Mouse (Mus musculus): Measurements from ENCODE around the gene Ost4. TPM values are rescaled to one million over a fixed set of nuclear protein-coding genes. Genes with fewer than 3 reads are reported as not detected.

Gene Ost4
- polyA plus RNA-seq, 1 experiment, result 422 TPM

DNA sequence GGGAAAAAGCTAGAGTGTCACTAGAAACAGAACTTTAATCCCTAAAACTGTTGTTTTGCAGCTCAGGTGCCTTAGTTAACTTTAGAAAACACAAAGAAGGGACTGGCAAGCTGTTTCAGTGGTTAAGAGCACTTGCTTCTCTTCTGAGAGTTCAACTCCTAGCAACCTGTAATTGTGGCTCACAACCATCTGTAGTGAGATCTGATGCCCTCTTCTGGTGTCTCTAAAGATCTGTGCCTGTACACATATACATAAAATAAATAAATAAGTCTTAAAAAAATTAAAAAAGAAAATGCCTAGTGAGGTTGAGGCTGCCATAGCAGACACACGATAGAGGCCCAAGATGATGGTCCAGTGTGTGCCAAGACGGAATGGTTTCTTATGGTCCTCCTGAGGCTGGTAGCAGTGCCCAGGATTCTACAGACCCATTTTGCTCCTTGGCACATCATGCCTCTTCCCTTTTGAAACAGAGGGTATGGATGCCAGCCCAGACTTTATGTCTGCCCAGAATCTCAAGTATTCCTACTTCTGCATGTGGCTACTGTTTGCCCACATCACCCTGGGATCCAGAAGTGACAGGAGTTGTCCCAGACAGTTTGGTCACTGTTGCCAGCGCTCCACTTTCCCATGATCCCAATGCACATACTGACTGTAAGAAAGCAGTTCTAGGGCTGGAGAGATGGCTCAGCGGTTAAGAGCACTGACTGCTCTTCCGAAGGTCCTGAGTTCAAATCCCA, 27.3 kb upstream of the Ost4 start:
- no peak for DNase-seq
- no peak overlapping the region for H3K27ac ChIP-seq (ENCODE audit: insufficient read depth, low read depth, low read length)
- no peaks in the 10 kb centered on the region for H3K36me3 ChIP-seq (ENCODE audit: control insufficient read depth, insufficient read depth, low read length)
- no peak for TF ChIP-seq CTCF (conservative IDR thresholded peaks at IDR 0.05; ENCODE audit: insufficient read depth, insufficient read length, low read depth, low read length)
- no peak for TF ChIP-seq POLR2A (IDR thresholded peaks at IDR 0.05; ENCODE audit: low read depth, low read length)
- WGBS, result 89% methylated on average over 5 of the region's 5 CpGs
- no peak overlapping the region for H3K4me3 ChIP-seq (ENCODE audit: insufficient read depth, low read depth, low read length)
- no peaks in the 10 kb centered on the region for H3K27me3 ChIP-seq (replicated peaks; ENCODE audit: control insufficient read depth, insufficient read depth, low read length)
- no peaks in the 10 kb centered on the region for H3K4me1 ChIP-seq (ENCODE audit: control insufficient read depth, insufficient read depth, low read length)

DNA sequence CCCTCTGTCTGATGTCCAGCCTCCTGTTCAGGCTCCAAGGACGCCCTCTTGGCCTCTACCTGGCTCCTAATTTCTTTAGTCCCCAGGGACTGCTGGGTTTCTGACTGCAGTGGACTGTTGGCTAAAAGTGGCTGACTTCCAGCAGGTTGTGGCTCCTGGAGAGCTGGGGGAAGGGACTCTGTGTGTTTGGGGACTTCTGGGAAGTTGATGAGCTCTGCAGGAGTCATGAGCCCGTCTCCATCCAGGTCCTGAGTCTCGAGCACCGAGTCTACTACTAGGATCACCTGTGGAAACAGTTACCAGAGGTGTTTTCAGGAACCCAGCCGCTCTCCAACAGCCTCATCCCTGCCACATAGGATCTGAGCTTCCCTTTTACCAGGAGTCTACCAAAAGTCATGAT, 26.1 kb upstream of the Ost4 start:
- WGBS, result 69% methylated on average over 5 of the region's 5 CpGs
- H3K27me3 ChIP-seq (replicated peaks; ENCODE audit: control insufficient read depth, insufficient read depth, low read length), result no peaks in the 10 kb centered on the region
- DNase-seq, result no peak
- H3K4me3 ChIP-seq (ENCODE audit: insufficient read depth, low read depth, low read length), result no peak overlapping the region
- H3K27ac ChIP-seq (ENCODE audit: insufficient read depth, low read depth, low read length), result no peak overlapping the region
- no peaks in the 10 kb centered on the region for H3K4me1 ChIP-seq (ENCODE audit: control insufficient read depth, insufficient read depth, low read length)
- H3K36me3 ChIP-seq (ENCODE audit: control insufficient read depth, insufficient read depth, low read length), result no peaks in the 10 kb centered on the region
- TF ChIP-seq POLR2A (IDR thresholded peaks at IDR 0.05; ENCODE audit: low read depth, low read length) (no peak), CTCF (conservative IDR thresholded peaks at IDR 0.05; ENCODE audit: insufficient read depth, insufficient read length, low read depth, low read length) (no peak)

DNA sequence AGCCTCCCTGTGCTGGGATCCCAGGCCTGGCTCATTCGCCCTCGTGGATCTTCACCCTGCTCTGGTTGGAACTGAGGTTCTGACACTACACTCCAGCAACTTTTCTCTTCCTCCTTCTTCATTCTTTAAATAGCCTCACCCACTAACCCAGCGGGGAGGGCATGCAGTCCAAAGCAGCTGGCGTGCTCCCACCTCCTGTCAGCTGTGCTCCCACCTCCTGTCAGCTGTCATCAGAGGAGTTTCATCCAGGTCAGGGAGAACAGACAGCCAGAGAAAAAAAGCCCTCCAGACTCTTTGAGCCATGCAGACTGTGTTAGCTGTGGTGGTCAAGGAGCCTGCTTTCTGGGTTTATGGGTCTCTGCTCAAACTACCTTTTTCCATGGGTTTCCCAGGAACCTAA, 23.8 kb upstream of the Ost4 start:
- Histone ChIP-seq H3K4me1 (ENCODE audit: control insufficient read depth, insufficient read depth, low read length) (peaks cover 7% of the 10 kb centered on the region; the same call in 1 of the 2 replicates), H3K4me3 (ENCODE audit: insufficient read depth, low read depth, low read length) (no peak overlapping the region), H3K27ac (ENCODE audit: insufficient read depth, low read depth, low read length) (no peak overlapping the region), H3K27me3 (replicated peaks; ENCODE audit: control insufficient read depth, insufficient read depth, low read length) (no peaks in the 10 kb centered on the region), H3K36me3 (ENCODE audit: control insufficient read depth, insufficient read depth, low read length) (no peaks in the 10 kb centered on the region)
- TF ChIP-seq CTCF (conservative IDR thresholded peaks at IDR 0.05; ENCODE audit: insufficient read depth, insufficient read length, low read depth, low read length) (no peak), POLR2A (IDR thresholded peaks at IDR 0.05; ENCODE audit: low read depth, low read length) (no peak)
- WGBS, result 83% methylated on average over 4 of the region's 4 CpGs
- no peak for DNase-seq

DNA sequence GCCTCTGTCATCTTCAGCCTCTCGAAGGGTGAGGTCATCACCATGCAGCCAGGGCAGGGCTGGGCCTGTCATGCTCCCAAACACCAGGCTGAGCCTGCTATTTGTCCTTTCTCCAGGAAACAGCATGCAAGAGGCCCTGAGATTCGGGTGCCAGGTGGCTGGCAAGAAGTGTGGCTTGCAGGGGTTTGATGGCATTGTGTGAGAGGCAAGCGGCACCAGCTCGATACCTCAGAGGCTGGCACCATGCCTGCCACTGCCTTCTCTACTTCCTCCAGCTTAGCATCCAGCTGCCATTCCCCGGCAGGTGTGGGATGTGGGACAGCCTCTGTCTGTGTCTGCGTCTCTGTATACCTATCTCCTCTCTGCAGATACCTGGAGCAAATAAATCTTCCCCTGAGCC, 23.3 kb upstream of the Ost4 start:
- Histone ChIP-seq H3K36me3 (ENCODE audit: control insufficient read depth, insufficient read depth, low read length) (no peaks in the 10 kb centered on the region), H3K4me1 (ENCODE audit: control insufficient read depth, insufficient read depth, low read length) (peaks cover 7% of the 10 kb centered on the region; the same call in 1 of the 2 replicates), H3K4me3 (ENCODE audit: insufficient read depth, low read depth, low read length) (no peak overlapping the region), H3K27ac (ENCODE audit: insufficient read depth, low read depth, low read length) (no peak overlapping the region), H3K27me3 (replicated peaks; ENCODE audit: control insufficient read depth, insufficient read depth, low read length) (no peaks in the 10 kb centered on the region)
- WGBS, result 74% methylated on average over 6 of the region's 6 CpGs
- DNase-seq, result no peak
- no peak for TF ChIP-seq POLR2A (IDR thresholded peaks at IDR 0.05; ENCODE audit: low read depth, low read length)
- no peak for TF ChIP-seq CTCF (conservative IDR thresholded peaks at IDR 0.05; ENCODE audit: insufficient read depth, insufficient read length, low read depth, low read length)

DNA sequence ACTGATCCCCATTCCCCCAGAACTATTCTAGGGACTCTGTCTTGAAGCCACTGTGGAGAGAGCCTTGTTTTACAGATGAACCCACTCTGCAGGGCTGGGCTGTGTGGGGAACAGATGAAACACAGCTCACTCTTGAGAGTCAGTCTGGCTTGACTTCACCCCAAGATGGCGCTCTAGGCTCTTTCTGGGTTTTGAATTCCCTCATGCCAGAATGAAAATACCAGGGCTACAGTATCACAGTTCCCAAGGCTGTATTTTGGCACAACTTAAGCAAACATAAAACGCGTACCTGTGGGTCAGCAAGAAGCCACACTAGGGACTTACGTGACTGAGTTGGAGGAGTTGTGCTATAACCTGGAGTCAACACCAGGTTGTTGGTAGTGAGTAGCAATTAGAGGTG, 22.5 kb upstream of the Ost4 start:
- no peaks in the 10 kb centered on the region for H3K36me3 ChIP-seq (ENCODE audit: control insufficient read depth, insufficient read depth, low read length)
- 37% methylated on average over 4 of the region's 4 CpGs for WGBS
- no peaks in the 10 kb centered on the region for H3K27me3 ChIP-seq (replicated peaks; ENCODE audit: control insufficient read depth, insufficient read depth, low read length)
- peak; percentile 77 for DNase-seq
- no peak overlapping the region for H3K27ac ChIP-seq (ENCODE audit: insufficient read depth, low read depth, low read length)
- TF ChIP-seq POLR2A (IDR thresholded peaks at IDR 0.05; ENCODE audit: low read depth, low read length) (no peak), CTCF (conservative IDR thresholded peaks at IDR 0.05; ENCODE audit: insufficient read depth, insufficient read length, low read depth, low read length) (peak; percentile 71)
- peaks cover 7% of the 10 kb centered on the region; the same call in 1 of the 2 replicates for H3K4me1 ChIP-seq (ENCODE audit: control insufficient read depth, insufficient read depth, low read length)
- no peak overlapping the region for H3K4me3 ChIP-seq (ENCODE audit: insufficient read depth, low read depth, low read length)

DNA sequence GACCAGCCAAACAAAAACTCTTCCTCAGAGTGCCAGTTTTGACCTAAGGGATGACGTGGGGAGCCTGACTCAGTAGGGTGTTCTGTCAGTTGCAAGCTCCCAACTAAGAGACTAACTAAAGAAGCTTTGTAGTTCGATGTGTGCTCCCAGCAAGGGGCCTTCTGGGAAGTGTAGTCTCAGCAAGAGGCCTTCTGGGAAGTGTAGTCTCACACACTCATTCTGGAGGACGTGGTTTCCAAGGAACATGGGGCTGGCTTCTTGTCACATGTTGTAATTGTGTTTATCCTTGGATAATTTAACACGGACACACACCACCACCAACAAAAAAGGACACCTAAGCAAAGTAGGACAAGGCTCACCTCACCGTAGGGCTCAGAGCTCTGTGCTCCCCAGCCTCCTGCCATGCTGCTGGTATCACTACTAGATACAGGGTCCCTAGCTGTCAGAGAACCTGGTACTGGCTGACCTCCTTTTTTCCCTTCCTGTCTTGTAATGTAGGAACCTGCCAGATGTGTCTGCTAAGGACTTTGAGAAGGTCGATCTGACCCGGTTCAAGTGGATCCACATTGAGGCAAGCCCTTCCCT, 20.4 kb upstream of the Ost4 start:
- H3K4me1 ChIP-seq (ENCODE audit: control insufficient read depth, insufficient read depth, low read length), result peaks cover 7% of the 10 kb centered on the region; the same call in 1 of the 2 replicates
- 37% methylated on average over 7 of the region's 7 CpGs for WGBS
- DNase-seq, result peak; percentile 67
- H3K4me3 ChIP-seq (ENCODE audit: insufficient read depth, low read depth, low read length), result no peak overlapping the region
- no peak overlapping the region for H3K27ac ChIP-seq (ENCODE audit: insufficient read depth, low read depth, low read length)
- no peaks in the 10 kb centered on the region for H3K27me3 ChIP-seq (replicated peaks; ENCODE audit: control insufficient read depth, insufficient read depth, low read length)
- no peaks in the 10 kb centered on the region for H3K36me3 ChIP-seq (ENCODE audit: control insufficient read depth, insufficient read depth, low read length)
- no peak for TF ChIP-seq POLR2A (IDR thresholded peaks at IDR 0.05; ENCODE audit: low read depth, low read length)
- TF ChIP-seq CTCF (conservative IDR thresholded peaks at IDR 0.05; ENCODE audit: insufficient read depth, insufficient read length, low read depth, low read length), result no peak

DNA sequence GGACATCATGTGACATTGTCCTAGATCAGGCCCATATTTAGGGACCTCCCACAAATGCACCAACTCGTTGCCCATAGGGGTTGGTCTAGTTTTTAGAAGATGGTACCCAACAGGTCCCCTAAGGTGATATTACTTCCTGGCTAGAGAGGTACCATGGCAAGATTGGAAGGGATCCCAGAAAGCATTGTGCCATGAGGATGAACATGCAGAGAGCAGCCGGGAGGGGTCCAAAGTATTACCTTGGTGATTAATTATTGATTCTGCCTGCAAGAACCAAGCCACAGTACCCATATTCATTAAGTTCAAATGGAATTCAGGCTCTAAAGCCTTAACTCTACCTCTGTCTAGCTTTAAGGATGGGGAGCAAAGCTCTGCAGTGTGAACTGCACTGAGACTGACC, 18.5 kb upstream of the Ost4 start:
- no peak for TF ChIP-seq CTCF (conservative IDR thresholded peaks at IDR 0.05; ENCODE audit: insufficient read depth, insufficient read length, low read depth, low read length)
- TF ChIP-seq POLR2A (IDR thresholded peaks at IDR 0.05; ENCODE audit: low read depth, low read length), result no peak
- H3K27ac ChIP-seq (ENCODE audit: insufficient read depth, low read depth, low read length), result peak overlapping the region; percentile 81
- H3K27me3 ChIP-seq (replicated peaks; ENCODE audit: control insufficient read depth, insufficient read depth, low read length), result no peaks in the 10 kb centered on the region
- no peaks in the 10 kb centered on the region for H3K36me3 ChIP-seq (ENCODE audit: control insufficient read depth, insufficient read depth, low read length)
- peak; percentile 94 for DNase-seq
- 52% methylated on average over 2 of the region's 2 CpGs for WGBS
- no peak overlapping the region for H3K4me3 ChIP-seq (ENCODE audit: insufficient read depth, low read depth, low read length)
- peaks cover 8% of the 10 kb centered on the region; the same call in 1 of the 2 replicates for H3K4me1 ChIP-seq (ENCODE audit: control insufficient read depth, insufficient read depth, low read length)
